ENCODE assay signal across 8 mouse cellular contexts in genomic region chr15:77365700-77366570, GRCm38 (mm10). TPM values are rescaled to one million over a fixed set of nuclear protein-coding genes. Genes with fewer than 3 reads are reported as not detected.
DNase-seq lines count a peak whose midpoint lies in the region; ATAC-seq and TF ChIP-seq lines count a peak whose summit lies in the region.

No protein-coding gene starts in this region.

- no peaks in the 10 kb centered on the region for H3K27me3 ChIP-seq in kidney, embryonic 16.5 days (ENCODE audit: insufficient read depth, low read length)
- no peaks in the 10 kb centered on the region for H3K27me3 ChIP-seq in hindbrain, embryonic 12.5 days
- no peaks in the 10 kb centered on the region for H3K27me3 ChIP-seq in neural tube, embryonic 12.5 days (replicated peaks)

- no peaks in the 10 kb centered on the region for H3K9me3 ChIP-seq in kidney, embryonic 16.5 days (ENCODE audit: low read length)
- H3K9me3 ChIP-seq in hindbrain, embryonic 12.5 days (replicated peaks), result no peaks in the 10 kb centered on the region
- H3K9me3 ChIP-seq in neural tube, embryonic 12.5 days, result no peaks in the 10 kb centered on the region

- H3K27ac ChIP-seq in kidney, embryonic 16.5 days (ENCODE audit: low read length), result peak overlapping the region; percentile 96
- peak overlapping the region; percentile 100 for H3K27ac ChIP-seq in embryonic fibroblast, embryonic 13.5 days (ENCODE audit: insufficient read depth, low read length)
- peak overlapping the region; percentile 89 for H3K27ac ChIP-seq in hindbrain, embryonic 12.5 days
- H3K27ac ChIP-seq in neural tube, embryonic 12.5 days, result 0 out of 2 replicates have a peak overlapping the region, but pooled peaks have one; percentile 21

- TF ChIP-seq CTCF in embryonic fibroblast, embryonic 13.5 days (IDR thresholded peaks at IDR 0.05; ENCODE audit: borderline replicate concordance, insufficient read depth, low read length), result no peak

- 48% methylated on average over 9 of the region's 9 CpGs for WGBS in kidney, embryonic 16.5 days
- WGBS in hindbrain, embryonic 12.5 days, result 53% methylated on average over 9 of the region's 9 CpGs
- WGBS in neural tube, embryonic 12.5 days, result 65% methylated on average over 9 of the region's 9 CpGs

- peak overlapping the region; percentile 75 for H3K4me2 ChIP-seq in kidney, embryonic 16.5 days (replicated peaks; ENCODE audit: low read depth, low read length)
- peak overlapping the region; percentile 56 for H3K4me2 ChIP-seq in hindbrain, embryonic 12.5 days (replicated peaks)
- peak overlapping the region; percentile 61 for H3K4me2 ChIP-seq in neural tube, embryonic 12.5 days (replicated peaks)

- no peaks in the 10 kb centered on the region for H3K36me3 ChIP-seq in kidney, embryonic 16.5 days (ENCODE audit: insufficient read depth, low read length)
- no peaks in the 10 kb centered on the region for H3K36me3 ChIP-seq in hindbrain, embryonic 12.5 days
- no peaks in the 10 kb centered on the region for H3K36me3 ChIP-seq in neural tube, embryonic 12.5 days

- TF ChIP-seq POLR2A in embryonic fibroblast, embryonic 13.5 days (IDR thresholded peaks at IDR 0.05; ENCODE audit: low read depth, low read length), result peak; percentile 31; the same call in 1 of the 2 replicates

- H3K4me3 ChIP-seq in kidney, embryonic 16.5 days (ENCODE audit: low read length), result no peak overlapping the region
- no peak overlapping the region for H3K4me3 ChIP-seq in embryonic fibroblast, embryonic 13.5 days (ENCODE audit: insufficient read depth, low read length)
- no peak overlapping the region for H3K4me3 ChIP-seq in hindbrain, embryonic 12.5 days
- no peak overlapping the region for H3K4me3 ChIP-seq in neural tube, embryonic 12.5 days

- H3K9ac ChIP-seq in kidney, embryonic 16.5 days (replicated peaks; ENCODE audit: low read length), result peak overlapping the region; percentile 38; the same call in 1 of the 2 replicates
- H3K9ac ChIP-seq in hindbrain, embryonic 12.5 days, result no peak overlapping the region; the same call in 1 of the 2 replicates
- H3K9ac ChIP-seq in neural tube, embryonic 12.5 days, result no peak overlapping the region

- DNase-seq in kidney, postnatal 25 days, result no peak
- DNase-seq in natural killer cell, adult 2 months (ENCODE audit: low spot score in 2 of 2), result no peak
- no peak for DNase-seq in urinary bladder, postnatal 36 days (ENCODE audit: low spot score in 2 of 2)
- DNase-seq in adrenal gland, adult 18-20 months (ENCODE audit: low spot score in 2 of 2), result no peak

- peaks cover 27% of the 10 kb centered on the region for H3K4me1 ChIP-seq in kidney, embryonic 16.5 days (ENCODE audit: insufficient read depth, low read length)
- H3K4me1 ChIP-seq in embryonic fibroblast, embryonic 13.5 days (ENCODE audit: control insufficient read depth, insufficient read depth, low read length), result peaks cover 6% of the 10 kb centered on the region
- peaks cover 48% of the 10 kb centered on the region for H3K4me1 ChIP-seq in hindbrain, embryonic 12.5 days
- H3K4me1 ChIP-seq in neural tube, embryonic 12.5 days, result peaks cover 24% of the 10 kb centered on the region; the same call in 1 of the 2 replicates

- ATAC-seq in kidney, embryonic 16.5 days (ENCODE audit: low FRiP score, low TSS enrichment), result no peak
- no peak for ATAC-seq in hindbrain, embryonic 12.5 days (ENCODE audit: low FRiP score)
- no peak for ATAC-seq in neural tube, embryonic 12.5 days (ENCODE audit: low FRiP score, low read depth)

RNA-seq across cellular contexts. Expression of gene Apol7a, which starts 33.0 kb away (rescaled TPM):
- polyA plus RNA-seq in kidney, embryonic 16.5 days (2015; fragmentation: Nextera tagmentation; extraction: Ambion mirVana), result 0.19 TPM in 1 of 2 replicates, not detected in the other
- polyA plus RNA-seq in embryonic fibroblast, embryonic 13.5 days (2011; ENCODE audit: insufficient read length, low read depth, missing spikeins), result 0.76 and 1.3 TPM in 2 replicates
- polyA plus RNA-seq in hindbrain, embryonic 12.5 days (2016; fragmentation: Nextera tagmentation; extraction: Ambion mirVana), result not detected in 2 replicates
- polyA plus RNA-seq in neural tube, embryonic 12.5 days (2016; fragmentation: Nextera tagmentation; extraction: Ambion mirVana), result not detected in 2 replicates
- total RNA-seq in adrenal gland, adult 18-20 months (2021), result under 1 TPM in 1 of 2 experiments, not detected in 1; 0.22 TPM

RNA-seq across cellular contexts. Expression of gene Apol9a, which starts 45.0 kb away (rescaled TPM):
- polyA plus RNA-seq in kidney, embryonic 16.5 days (2015; fragmentation: Nextera tagmentation; extraction: Ambion mirVana), result not detected in 2 replicates
- 3.9 and 5.5 TPM in 2 replicates for polyA plus RNA-seq in embryonic fibroblast, embryonic 13.5 days (2011; ENCODE audit: insufficient read length, low read depth, missing spikeins)
- polyA plus RNA-seq in hindbrain, embryonic 12.5 days (2016; fragmentation: Nextera tagmentation; extraction: Ambion mirVana), result not detected in 2 replicates
- 0.24 TPM in 1 of 2 replicates, not detected in the other for polyA plus RNA-seq in neural tube, embryonic 12.5 days (2016; fragmentation: Nextera tagmentation; extraction: Ambion mirVana)
- total RNA-seq in adrenal gland, adult 18-20 months (2021), result 1 to 10 TPM in 1 of 2 experiments, under 1 TPM in 1; 0.70 to 2.2 TPM

RNA-seq across cellular contexts. Expression of gene Rbfox2, which starts 59.1 kb away (rescaled TPM):
- 49.1 and 50.2 TPM in 2 replicates for polyA plus RNA-seq in kidney, embryonic 16.5 days (2015; fragmentation: Nextera tagmentation; extraction: Ambion mirVana)
- 228 and 253 TPM in 2 replicates for polyA plus RNA-seq in embryonic fibroblast, embryonic 13.5 days (2011; ENCODE audit: insufficient read length, low read depth, missing spikeins)
- 156 and 166 TPM in 2 replicates for polyA plus RNA-seq in hindbrain, embryonic 12.5 days (2016; fragmentation: Nextera tagmentation; extraction: Ambion mirVana)
- polyA plus RNA-seq in neural tube, embryonic 12.5 days (2016; fragmentation: Nextera tagmentation; extraction: Ambion mirVana), result 148 and 159 TPM in 2 replicates
- total RNA-seq in adrenal gland, adult 18-20 months (2021), result 10 to 100 TPM; 41.0 to 48.5 TPM

Comparison
In these comparisons a context has a peak if more than half of its experiments do, and no peak if none do; other contexts are left out.
1. H3K27ac ChIP-seq: peak in every context shown above with its lines; median percentile 100 in embryonic fibroblast, embryonic 13.5 days; 96 in kidney, embryonic 16.5 days; 89 in hindbrain, embryonic 12.5 days; 21 in neural tube, embryonic 12.5 days.